Mouse (Mus musculus): ENCODE results near the gene Dmrtb1. TPM values are rescaled to one million over a fixed set of nuclear protein-coding genes. Genes with fewer than 3 reads are reported as not detected.

The Dmrtb1 gene
- total RNA-seq (2023): not detected

DNA sequence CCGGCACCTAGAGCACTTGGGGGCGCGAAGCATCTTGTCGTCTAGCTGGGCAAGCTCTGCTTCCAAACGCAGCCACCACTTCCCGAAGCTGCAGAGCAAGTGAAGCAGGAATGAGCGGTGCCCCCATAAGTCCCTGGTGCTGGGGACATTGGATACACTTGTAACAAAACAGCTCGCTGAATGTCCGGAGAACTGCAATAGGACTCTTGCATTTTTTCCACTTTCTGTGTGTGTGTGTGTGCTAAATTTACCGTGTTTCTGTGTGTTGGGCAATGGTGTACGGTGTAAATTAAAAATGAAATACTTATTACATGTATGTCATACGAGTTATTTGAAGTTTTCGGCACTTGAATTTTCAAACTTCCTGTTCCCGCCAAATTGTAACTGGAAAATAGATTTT lies at the start of gene Dmrtb1:
TSS of gene Dmrtb1 (minus strand) at position 101 of the 400 bp plus-strand sequence.

Other genes with a start within 250 kb of the Dmrtb1 start
- under 1 TPM; 0.11 to 0.13 TPM for gene Glis1, start 249.6 kb downstream of the Dmrtb1 start, total RNA-seq (2023)
- gene Lrp8, start 118.0 kb upstream of the Dmrtb1 start, total RNA-seq (2023): 10 to 100 TPM; 22.4 to 23.5 TPM
- gene Magoh, start 195.5 kb upstream of the Dmrtb1 start, total RNA-seq (2023): 10 to 100 TPM; 68.5 to 71.9 TPM
- gene 0610037L13Rik, start 205.6 kb upstream of the Dmrtb1 start, total RNA-seq (2023): 10 to 100 TPM; 22.0 to 23.9 TPM
- 10 to 100 TPM; 12.6 to 16.6 TPM for gene Cpt2, start 239.4 kb upstream of the Dmrtb1 start, total RNA-seq (2023)